Mouse (Mus musculus): ENCODE data around the gene Gprin3. TPM values are rescaled to one million over a fixed set of nuclear protein-coding genes. Genes with fewer than 3 reads are reported as not detected.

Gene Gprin3
- polyA plus RNA-seq, 1 experiment from 2014 or later: 1.7 TPM

DNA sequence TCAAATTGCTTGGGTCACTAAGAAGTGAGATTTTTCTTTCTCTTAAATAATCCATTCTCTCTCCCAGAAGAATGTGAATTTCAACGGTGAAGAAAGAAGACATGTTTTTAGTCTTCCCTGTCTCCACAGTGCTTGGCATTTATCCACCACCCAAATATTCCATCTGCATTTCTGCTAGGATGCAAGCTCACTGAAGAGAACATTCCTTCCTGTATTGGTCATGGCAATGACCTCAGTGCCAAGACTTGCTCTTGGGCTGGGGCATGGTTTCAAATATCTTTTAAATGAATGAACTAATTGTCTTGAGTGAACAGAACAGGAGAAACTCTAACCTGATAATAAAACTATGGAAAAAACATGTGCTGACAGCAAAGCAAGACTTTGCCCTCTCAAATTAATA lies 123.1 kb downstream of the Gprin3 start:
- Histone ChIP-seq H3K27ac (ENCODE audit: low read length) (no peak overlapping the region), H3K4me3 (ENCODE audit: low read length) (no peak overlapping the region), H3K9ac (replicated peaks; ENCODE audit: low read length) (no peak overlapping the region), H3K9me3 (ENCODE audit: low read length) (no peaks in the 10 kb centered on the region), H3K36me3 (ENCODE audit: insufficient read depth, low read length) (no peaks in the 10 kb centered on the region), H3K4me1 (ENCODE audit: insufficient read depth, low read length) (no peaks in the 10 kb centered on the region), H3K27me3 (ENCODE audit: insufficient read depth, low read length) (no peaks in the 10 kb centered on the region), H3K4me2 (replicated peaks; ENCODE audit: low read depth, low read length) (no peak overlapping the region)
- ATAC-seq (ENCODE audit: low FRiP score, low TSS enrichment): no peak
- 84% methylated on average over 1 of the region's 1 CpGs for WGBS

Other genes with a start within 250 kb of the Gprin3 start
- 10.0 and 10.4 TPM in 2 replicates for gene Tigd2, start 217.4 kb downstream of the Gprin3 start, polyA plus RNA-seq (2015; fragmentation: Nextera tagmentation; extraction: Ambion mirVana)